Mouse (Mus musculus) E14TG2a.4 (cell line): ENCODE results near the gene Gm14444.
A peak's percentile ranks its signal among the peaks of the same experiment; 100 is the strongest.
"Not testable (repeated sequence)": the region's sequence is repeated elsewhere in the genome, so short reads cannot be mapped to it uniquely, and the experiment has no call there.

Experiments used
- H3K27me3 ChIP-seq: 2 replicates; pipeline ENCODE4 v1.6.1; 2014; ENCODE audit warnings: low read length, control low read depth; ENCODE audit not compliant: insufficient read depth
- H3K36me3 ChIP-seq: 2 replicates; pipeline ENCODE4 v1.6.1; 2014; ENCODE audit warnings: low read length, control low read depth; ENCODE audit not compliant: insufficient read depth
- H3K4me1 ChIP-seq: replicated peaks from 2 replicates; pipeline ENCODE4 v1.6.1; 2014; ENCODE audit warnings: low read depth, low read length, control low read depth
- H3K4me3 ChIP-seq: replicated peaks from 2 replicates; pipeline ENCODE4 v1.5.1; 2014; ENCODE audit warnings: mild to moderate bottlenecking, low read length
- H3K9me3 ChIP-seq: 2 replicates; pipeline ENCODE4 v1.6.1; 2014; ENCODE audit warnings: low read length, control low read depth
- NANOG ChIP-seq: IDR thresholded peaks from 2 replicates; pipeline ENCODE4 v1.6.1; 2014; ENCODE audit warnings: borderline replicate concordance, low read length, mixed read lengths

The Gm14444 gene

DNA sequence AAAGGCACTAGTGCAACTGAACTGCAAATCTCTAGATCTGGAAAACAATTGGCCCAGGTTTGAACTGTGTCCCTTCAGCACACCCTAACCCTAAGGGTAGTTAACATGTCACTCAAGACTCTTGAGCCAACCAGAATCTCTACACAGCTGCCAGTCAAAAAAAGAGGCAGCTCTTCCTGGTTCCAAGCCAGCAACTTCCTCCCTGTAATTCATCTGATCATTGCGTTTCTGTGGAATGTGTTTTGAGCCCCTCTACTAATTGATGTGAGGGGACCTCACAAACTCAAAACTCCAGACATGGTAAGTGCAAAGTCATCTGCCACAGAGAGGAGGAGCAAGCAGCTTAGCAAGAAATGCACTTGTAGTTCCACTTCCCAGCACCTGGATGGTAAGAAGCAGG, at the start of gene Gm14444:
Gene Gm14444 (plus strand): TSS at position 220 of the 400 bp plus-strand sequence.
- not testable (repeated sequence) for H3K36me3 ChIP-seq, H3K9me3 ChIP-seq, H3K4me1 ChIP-seq, H3K27me3 ChIP-seq
- peak within 1 kb of the TSS; percentile 67 for H3K4me3 ChIP-seq

DNA sequence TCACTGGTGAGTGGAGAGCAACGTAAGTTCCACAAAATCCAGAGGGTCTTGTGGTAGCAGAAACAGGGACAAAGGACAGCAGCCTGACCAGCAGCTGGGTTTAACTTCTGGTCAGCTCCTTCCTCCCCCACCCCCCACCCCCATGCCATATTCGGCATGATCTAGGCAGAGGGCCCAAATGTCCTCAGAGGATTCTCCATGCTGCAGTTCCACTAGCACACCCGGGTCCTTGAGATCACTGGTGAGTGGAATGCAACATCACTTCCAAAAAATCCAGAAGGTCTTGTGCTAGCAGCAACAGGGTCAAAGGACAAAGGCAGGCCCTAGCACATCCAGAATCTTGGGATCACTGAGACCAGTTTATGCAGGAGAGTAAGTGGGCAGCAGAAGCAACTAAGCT, 44.6 kb upstream of the Gm14444 start:
- not testable (repeated sequence) for H3K4me3 ChIP-seq, H3K27me3 ChIP-seq, H3K36me3 ChIP-seq, H3K9me3 ChIP-seq, H3K4me1 ChIP-seq

DNA sequence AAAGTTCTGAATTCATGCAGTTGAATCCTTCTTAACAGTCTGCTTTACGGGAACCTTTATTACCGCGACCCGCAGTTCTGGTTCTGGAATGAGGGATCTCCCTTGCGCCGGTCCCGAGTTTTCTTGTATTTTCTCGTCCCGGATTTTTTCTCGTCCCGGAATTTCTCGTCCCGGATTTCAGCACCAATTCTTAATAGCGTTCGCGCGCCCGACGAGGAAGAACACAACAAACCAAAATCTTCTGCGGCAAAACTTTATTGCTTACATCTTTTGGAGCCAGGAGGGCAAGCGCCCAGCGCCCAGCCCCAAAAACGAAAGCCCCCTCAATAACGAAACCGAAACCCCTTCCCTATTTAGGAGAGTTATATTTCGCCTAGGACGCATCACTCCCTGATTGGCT, 34.2 kb downstream of the Gm14444 start:
- H3K9me3 ChIP-seq, result peaks cover 30% of the 10 kb centered on the region
- not testable (repeated sequence) for H3K27me3 ChIP-seq, H3K4me1 ChIP-seq, H3K4me3 ChIP-seq, H3K36me3 ChIP-seq

DNA sequence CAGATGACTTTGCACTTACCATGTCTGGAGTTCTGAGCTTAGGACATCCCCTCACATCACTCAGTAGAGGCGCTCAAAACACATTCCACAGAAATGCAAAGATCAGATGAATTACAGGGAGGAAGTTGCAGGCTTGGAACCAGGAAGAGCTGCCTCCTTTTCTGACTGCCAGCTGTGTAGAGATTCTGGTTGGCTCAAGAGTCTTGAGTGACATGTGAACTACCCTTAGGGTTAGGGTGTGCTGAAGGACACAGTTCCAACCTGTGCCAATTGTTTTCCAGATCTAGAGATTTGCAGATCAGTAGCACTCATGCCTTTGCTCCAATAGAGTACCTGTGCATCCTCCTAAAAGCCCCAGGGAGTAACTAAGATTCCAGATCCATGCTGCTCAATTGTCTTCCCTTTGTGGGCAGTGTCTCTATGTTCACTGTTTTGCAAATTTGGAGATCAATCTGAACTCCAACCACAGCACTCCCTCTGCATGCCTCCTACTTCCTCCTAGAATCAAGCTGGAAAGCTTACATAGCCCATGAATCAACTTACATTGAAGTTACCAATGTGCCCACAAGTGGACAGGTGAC, 57.7 kb downstream of the Gm14444 start, which contains the start of gene Gm14393:
Gene Gm14393 (minus strand): TSS at position 101 of the 581 bp plus-strand sequence.
- Histone ChIP-seq H3K36me3 (peaks cover 13% of the 10 kb centered on the region), H3K4me3 (peak within 1 kb of the TSS; percentile 80)
- not testable (repeated sequence) for H3K9me3 ChIP-seq, H3K27me3 ChIP-seq, H3K4me1 ChIP-seq
- peak; percentile 88 for TF ChIP-seq NANOG
